In genomic region chr1:185285171-185285570, GRCm38 (mm10) we compare ENCODE assay signal across 9 mouse cellular contexts. TPM values are rescaled to one million over a fixed set of nuclear protein-coding genes. Genes with fewer than 3 reads are reported as not detected.
DNase-seq lines count a peak whose midpoint lies in the region; ATAC-seq and TF ChIP-seq lines count a peak whose summit lies in the region.
"Had no signal": no experiment of that assay in that cellular context is flagged by ENCODE, and none has a peak within 500 bp of the region (broad histone marks: within the 10 kb centered on the region; RNA-seq: fewer than 3 reads in every experiment).

No protein-coding gene starts in this region.

- peaks cover 63% of the 10 kb centered on the region for H3K36me3 ChIP-seq in kidney, embryonic 16.5 days (ENCODE audit: insufficient read depth, low read length)
- peaks cover 40% of the 10 kb centered on the region for H3K36me3 ChIP-seq in heart, embryonic 16.5 days (ENCODE audit: control insufficient read depth, insufficient read depth)
- H3K36me3 ChIP-seq in myocyte (ENCODE audit: control insufficient read depth, insufficient read depth): peaks cover 39% of the 10 kb centered on the region

- H3K27me3 ChIP-seq in kidney, embryonic 16.5 days (ENCODE audit: insufficient read depth, low read length): no peaks in the 10 kb centered on the region
- no peaks in the 10 kb centered on the region for H3K27me3 ChIP-seq in heart, embryonic 16.5 days (ENCODE audit: control insufficient read depth, insufficient read depth, low read length)
- H3K27me3 ChIP-seq in myocyte (ENCODE audit: control insufficient read depth, insufficient read depth, insufficient read length): no peaks in the 10 kb centered on the region
- H3K27me3 ChIP-seq: liver, embryonic 15.5 days had no signal

- 88% methylated on average over 4 of the region's 4 CpGs for WGBS in kidney, embryonic 16.5 days
- WGBS in heart, embryonic 16.5 days: 38% methylated on average over 4 of the region's 4 CpGs

- H3K9ac ChIP-seq in kidney, embryonic 16.5 days (replicated peaks; ENCODE audit: low read length): no peak overlapping the region
- no peak overlapping the region for H3K9ac ChIP-seq in heart, embryonic 16.5 days (ENCODE audit: low read length)
- H3K9ac ChIP-seq: liver, embryonic 15.5 days had no signal

- H3K9me3 ChIP-seq in kidney, embryonic 16.5 days (ENCODE audit: low read length): no peaks in the 10 kb centered on the region
- H3K9me3 ChIP-seq in heart, embryonic 16.5 days (replicated peaks; ENCODE audit: control insufficient read depth, low read length): no peaks in the 10 kb centered on the region
- H3K9me3 ChIP-seq: liver, embryonic 15.5 days had no signal

- H3K27ac ChIP-seq in kidney, embryonic 16.5 days (ENCODE audit: low read length): no peak overlapping the region
- H3K27ac ChIP-seq in heart, embryonic 16.5 days (ENCODE audit: low read length): peak overlapping the region; percentile 77
- H3K27ac ChIP-seq: liver, embryonic 15.5 days had no signal

- peak; percentile 31 for DNase-seq in kidney, adult 11 months
- DNase-seq in MN1 (ENCODE audit: low spot score): peak; percentile 75
- peak; percentile 67 to 68 for DNase-seq in cerebellum, adult 18-20 months

- H3K4me2 ChIP-seq in kidney, embryonic 16.5 days (replicated peaks; ENCODE audit: low read depth, low read length): no peak overlapping the region
- H3K4me2 ChIP-seq in heart, embryonic 16.5 days (ENCODE audit: low read depth, low read length): no peak overlapping the region
- no peak overlapping the region for H3K4me2 ChIP-seq in myocyte (ENCODE audit: low read depth)
- H3K4me2 ChIP-seq: liver, embryonic 15.5 days had no signal

- no peaks in the 10 kb centered on the region for H3K79me2 ChIP-seq in myocyte (ENCODE audit: control insufficient read depth, insufficient read depth)

- H3K4me3 ChIP-seq in kidney, embryonic 16.5 days (ENCODE audit: low read length): no peak overlapping the region
- H3K4me3 ChIP-seq in heart, embryonic 16.5 days (ENCODE audit: low read length): no peak overlapping the region
- H3K4me3 ChIP-seq in myocyte: no peak overlapping the region
- H3K4me3 ChIP-seq: liver, embryonic 15.5 days had no signal

- TF ChIP-seq POLR2A in myocyte (IDR thresholded peaks at IDR 0.05; ENCODE audit: insufficient read length, low read depth): no peak

- no peaks in the 10 kb centered on the region for H3K4me1 ChIP-seq in kidney, embryonic 16.5 days (ENCODE audit: insufficient read depth, low read length)
- H3K4me1 ChIP-seq in heart, embryonic 16.5 days (ENCODE audit: control insufficient read depth, insufficient read depth, low read length): peaks cover 17% of the 10 kb centered on the region
- H3K4me1 ChIP-seq: liver, embryonic 15.5 days had no signal

- H3ac ChIP-seq in myocyte (ENCODE audit: control insufficient read depth, insufficient read length): no peak overlapping the region

- no peak for ATAC-seq in kidney, embryonic 16.5 days (ENCODE audit: low FRiP score, low TSS enrichment)
- ATAC-seq in heart, embryonic 16.5 days (replicated peaks; ENCODE audit: extremely low read depth, insufficient read depth, low FRiP score): peak; percentile 73
- no peak for ATAC-seq in granulocyte monocyte progenitor cell, adult 5-6 weeks (replicated peaks; ENCODE audit: poor library complexity, severe bottlenecking)
- no peak for ATAC-seq in megakaryocyte progenitor cell, adult 5-6 weeks (replicated peaks; ENCODE audit: poor library complexity)

TF ChIP-seq in myocyte, 11 proteins besides CTCF, POLR2A, EP300 and RAD21:
- TF ChIP-seq E2F4 (IDR thresholded peaks at IDR 0.05; ENCODE audit: insufficient read depth) (no peak), POLR2AphosphoS2 (IDR thresholded peaks at IDR 0.05; ENCODE audit: insufficient read length, low read depth) (peak; percentile 47), MYOG (IDR thresholded peaks at IDR 0.05; ENCODE audit: control insufficient read depth in 1 of 3, insufficient read depth in 1 of 3, insufficient read length in 2 of 3, low read depth in 2 of 3) (no peak), SRF (IDR thresholded peaks at IDR 0.05; ENCODE audit: control insufficient read depth, insufficient read length, low read depth) (no peak), MYOD1 (IDR thresholded peaks at IDR 0.05; ENCODE audit: control insufficient read depth in 1 of 3, insufficient read length in 2 of 3, low read depth in 2 of 3) (no peak), REST (IDR thresholded peaks at IDR 0.05; ENCODE audit: insufficient read depth, insufficient read length) (no peak)

RNA-seq across cellular contexts. Expression of gene Iars2, which starts 44.0 kb away (rescaled TPM):
- polyA plus RNA-seq in kidney, embryonic 16.5 days (2015; fragmentation: Nextera tagmentation; extraction: Ambion mirVana): 34.2 and 35.2 TPM in 2 replicates
- polyA plus RNA-seq in heart, embryonic 16.5 days (2015; fragmentation: Nextera tagmentation; extraction: Ambion mirVana): 40.5 and 42.6 TPM in 2 replicates
- 16.2 TPM for polyA plus RNA-seq in myocyte (2012; fragmentation: generic; extraction: Trizol)
- total RNA-seq in granulocyte monocyte progenitor cell, adult 5-6 weeks (2014; fragmentation: Nextera tagmentation): 38.3 and 44.6 TPM in 2 replicates
- total RNA-seq in granulocyte monocyte progenitor cell, adult 5-6 weeks (2017): 38.3 and 48.4 TPM in 2 replicates
- total RNA-seq in megakaryocyte progenitor cell, adult 5-6 weeks (2015): 48.1 and 63.6 TPM in 2 replicates
- 42.8 and 46.3 TPM in 2 replicates for total RNA-seq in megakaryocyte progenitor cell, adult 5-6 weeks (2017)

RNA-seq across cellular contexts. Expression of gene Bpnt1, which starts 46.8 kb away (rescaled TPM):
- polyA plus RNA-seq in kidney, embryonic 16.5 days (2015; fragmentation: Nextera tagmentation; extraction: Ambion mirVana): 56.4 and 65.5 TPM in 2 replicates
- 26.9 and 33.6 TPM in 2 replicates for polyA plus RNA-seq in heart, embryonic 16.5 days (2015; fragmentation: Nextera tagmentation; extraction: Ambion mirVana)
- polyA plus RNA-seq in myocyte (2012; fragmentation: generic; extraction: Trizol): 20.0 TPM
- 14.1 and 17.6 TPM in 2 replicates for total RNA-seq in granulocyte monocyte progenitor cell, adult 5-6 weeks (2014; fragmentation: Nextera tagmentation)
- total RNA-seq in granulocyte monocyte progenitor cell, adult 5-6 weeks (2017): 18.6 and 28.0 TPM in 2 replicates
- 7.7 and 7.9 TPM in 2 replicates for total RNA-seq in megakaryocyte progenitor cell, adult 5-6 weeks (2015)
- 23.6 and 25.2 TPM in 2 replicates for total RNA-seq in megakaryocyte progenitor cell, adult 5-6 weeks (2017)
